In genomic region chr11:18581997-18582780, GRCm38 (mm10) we compare ENCODE assay signal across 8 mouse cellular contexts.
DNase-seq lines count a peak whose midpoint lies in the region; TF ChIP-seq lines count a peak whose summit lies in the region.

No protein-coding gene starts in this region.

- TF ChIP-seq POLR2A in kidney, adult 2 months (IDR thresholded peaks at IDR 0.05; ENCODE audit: low read depth, low read length) = no peak

- H3K4me1 ChIP-seq in kidney, adult 2 months (ENCODE audit: control insufficient read depth, insufficient read depth, low read length) = no peaks in the 10 kb centered on the region

- 41% methylated on average over 2 of the region's 2 CpGs for WGBS in kidney, adult 2 months

- DNase-seq in gastrocnemius, postnatal 10 days = peak; percentile 24
- no peak for DNase-seq in gastrocnemius, postnatal 25 days
- DNase-seq in brain, adult 2 months (ENCODE audit: low read depth, low spot score) = peak; percentile 57
- peak; percentile 95 for DNase-seq in cerebellum, postnatal 10 days
- DNase-seq in kidney, adult 2 months = peak; percentile 32
- DNase-seq in urinary bladder, postnatal 25 days (ENCODE audit: low spot score) = no peak
- DNase-seq in urinary bladder, adult 18-20 months (ENCODE audit: low spot score in 2 of 2) = no peak
- no peak for DNase-seq in adrenal gland, adult 2 months

- no peak overlapping the region for H3K4me3 ChIP-seq in kidney, adult 2 months (ENCODE audit: insufficient read depth, low read depth, low read length)

- H3K36me3 ChIP-seq in kidney, adult 2 months (ENCODE audit: control insufficient read depth, insufficient read depth, low read length) = no peaks in the 10 kb centered on the region

- no peaks in the 10 kb centered on the region for H3K27me3 ChIP-seq in kidney, adult 2 months (replicated peaks; ENCODE audit: control insufficient read depth, insufficient read depth, low read length)

- no peak overlapping the region for H3K27ac ChIP-seq in kidney, adult 2 months (ENCODE audit: insufficient read depth, low read depth, low read length)

- TF ChIP-seq CTCF in kidney, adult 2 months (conservative IDR thresholded peaks at IDR 0.05; ENCODE audit: insufficient read depth, insufficient read length, low read depth, low read length) = no peak

Comparison
In these comparisons a context has a peak if more than half of its experiments do, and no peak if none do; other contexts are left out.
1. DNase-seq: peak in gastrocnemius, postnatal 10 days (single experiment), brain, adult 2 months (single experiment), cerebellum, postnatal 10 days (2 of 2) and kidney, adult 2 months (single experiment); none in gastrocnemius, postnatal 25 days (single experiment), urinary bladder, postnatal 25 days (single experiment), urinary bladder, adult 18-20 months (0 of 2) and adrenal gland, adult 2 months (single experiment).